Mouse (Mus musculus): Measurements from ENCODE around the gene 4930452B06Rik.
A peak's percentile ranks its signal among the peaks of the same experiment; 100 is the strongest.

The 4930452B06Rik gene

GRCm38 (mm10) chr14:8517681-8518080 lies 148.4 kb downstream of the 4930452B06Rik start:
- no peak for DNase-seq

GRCm38 (mm10) chr14:8514071-8514470 lies 152.0 kb downstream of the 4930452B06Rik start:
- DNase-seq: no peak

GRCm38 (mm10) chr14:8511276-8511675 lies 154.8 kb downstream of the 4930452B06Rik start:
- DNase-seq: no peak

GRCm38 (mm10) chr14:8510288-8510959 lies 155.6 kb downstream of the 4930452B06Rik start:
- no peak for DNase-seq

GRCm38 (mm10) chr14:8508669-8509068 lies 157.4 kb downstream of the 4930452B06Rik start:
- DNase-seq: no peak

GRCm38 (mm10) chr14:8504206-8504605 lies 161.8 kb downstream of the 4930452B06Rik start:
- DNase-seq: no peak

GRCm38 (mm10) chr14:8503345-8503744 lies 162.7 kb downstream of the 4930452B06Rik start:
- no peak for DNase-seq

GRCm38 (mm10) chr14:8502496-8502895 lies 163.5 kb downstream of the 4930452B06Rik start:
- no peak for DNase-seq

- peak; percentile 7 to 39 for DNase-seq
Measured at GRCm38 (mm10) chr14:8495691-8496090, 170.3 kb downstream of the 4930452B06Rik start.

- DNase-seq: no peak
Measured at GRCm38 (mm10) chr14:8494952-8495351, 171.1 kb downstream of the 4930452B06Rik start.

GRCm38 (mm10) chr14:8494260-8494659 lies 171.8 kb downstream of the 4930452B06Rik start:
- DNase-seq: no peak

GRCm38 (mm10) chr14:8478098-8478497 lies 187.9 kb downstream of the 4930452B06Rik start:
- no peak for DNase-seq

GRCm38 (mm10) chr14:8477348-8477747 lies 188.7 kb downstream of the 4930452B06Rik start:
- DNase-seq: no peak

GRCm38 (mm10) chr14:8476606-8477005 lies 189.4 kb downstream of the 4930452B06Rik start:
- no peak for DNase-seq

- no peak for DNase-seq
Measured at GRCm38 (mm10) chr14:8475851-8476250, 190.2 kb downstream of the 4930452B06Rik start.

GRCm38 (mm10) chr14:8472884-8473283 lies 193.2 kb downstream of the 4930452B06Rik start:
- no peak for DNase-seq

- DNase-seq: no peak
Measured at GRCm38 (mm10) chr14:8464401-8465154, 201.5 kb downstream of the 4930452B06Rik start.

GRCm38 (mm10) chr14:8462973-8463372 lies 203.1 kb downstream of the 4930452B06Rik start:
- DNase-seq: no peak

GRCm38 (mm10) chr14:8462321-8462909 lies 203.6 kb downstream of the 4930452B06Rik start:
- no peak for DNase-seq

GRCm38 (mm10) chr14:8460226-8461129 lies 205.6 kb downstream of the 4930452B06Rik start:
- DNase-seq: peak; percentile 15 to 53

GRCm38 (mm10) chr14:8459759-8460158 lies 206.3 kb downstream of the 4930452B06Rik start:
- DNase-seq: no peak

GRCm38 (mm10) chr14:8451117-8451516 lies 214.9 kb downstream of the 4930452B06Rik start:
- no peak for DNase-seq

- no peak for DNase-seq
Measured at GRCm38 (mm10) chr14:8450342-8450741, 215.7 kb downstream of the 4930452B06Rik start.
